Mouse (Mus musculus) E14TG2a.4 (cell line): Measurements from ENCODE around the gene Ell3.

Experiments used
- CTCF ChIP-seq: conservative IDR thresholded peaks from 2 replicates; pipeline ENCODE4 v1.5.1; 2014; ENCODE audit warnings: low read length
- NANOG ChIP-seq: IDR thresholded peaks from 2 replicates; pipeline ENCODE4 v1.6.1; 2014; ENCODE audit warnings: borderline replicate concordance, low read length, mixed read lengths

DNA sequence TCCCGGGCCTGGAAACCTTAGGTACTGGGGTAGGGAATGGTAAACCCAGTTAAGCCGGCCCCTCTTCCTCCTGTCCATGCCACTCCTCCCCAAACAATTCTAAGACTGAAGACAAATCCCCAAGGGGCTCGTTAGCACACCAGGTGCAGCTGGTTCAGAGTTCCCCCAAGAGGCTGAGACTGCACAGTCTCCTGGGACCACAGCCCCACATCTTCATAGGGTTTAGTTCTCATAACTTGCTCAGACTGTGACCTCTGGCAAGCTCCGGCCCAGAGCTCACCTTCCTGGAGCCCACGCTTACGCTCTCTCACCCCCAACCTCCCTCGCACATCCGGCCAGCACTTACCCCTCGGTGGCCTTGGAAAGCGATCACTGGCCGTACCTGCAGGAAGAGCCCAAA is 2.3 kb downstream of the Ell3 start:
- no peak for TF ChIP-seq CTCF
- TF ChIP-seq NANOG = no peak
